Mouse (Mus musculus): ENCODE results near the gene Lmf1. TPM values are rescaled to one million over a fixed set of nuclear protein-coding genes. Genes with fewer than 3 reads are reported as not detected.

The Lmf1 gene
- total RNA-seq, 2 experiments from 2014 or later: 11.6 to 16.6 TPM

DNA sequence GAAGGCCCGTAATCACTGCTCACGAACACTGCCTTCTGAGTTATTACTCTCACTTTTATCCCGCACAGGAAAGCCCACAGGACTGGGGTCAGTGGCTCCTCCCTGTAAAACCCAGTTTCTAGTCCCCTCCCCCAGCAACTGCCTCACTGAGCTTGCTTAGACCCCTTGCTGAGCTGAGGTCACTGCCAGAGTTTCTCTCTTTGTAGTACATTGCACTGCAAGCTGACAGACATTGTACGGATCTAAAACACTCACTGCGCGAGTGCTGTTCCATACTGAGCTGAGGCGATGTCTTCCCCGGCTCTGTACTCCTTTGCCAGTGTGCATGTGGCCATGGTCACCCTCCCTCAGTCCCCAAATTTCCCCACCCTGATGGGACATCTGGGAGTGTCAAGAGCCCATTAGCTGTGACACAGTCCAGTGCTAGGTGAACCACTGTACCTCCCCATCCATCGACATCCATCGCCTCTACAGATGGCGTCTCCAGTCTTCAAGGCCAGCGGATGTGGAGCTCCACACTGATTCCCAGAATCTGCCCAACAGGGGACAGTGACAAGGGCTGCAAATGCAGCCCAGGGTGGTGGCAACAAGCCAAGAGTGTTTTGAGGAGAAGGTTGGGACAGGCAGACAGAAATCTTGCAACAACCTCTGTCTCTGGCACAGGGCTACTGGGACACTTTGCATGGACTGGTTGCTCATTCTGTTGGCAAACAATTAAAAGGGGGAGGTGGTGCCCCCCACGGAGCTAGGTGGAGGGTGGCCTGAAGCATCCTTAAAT is 64.8 kb downstream of the Lmf1 start:
- DNase-seq: no peak

DNA sequence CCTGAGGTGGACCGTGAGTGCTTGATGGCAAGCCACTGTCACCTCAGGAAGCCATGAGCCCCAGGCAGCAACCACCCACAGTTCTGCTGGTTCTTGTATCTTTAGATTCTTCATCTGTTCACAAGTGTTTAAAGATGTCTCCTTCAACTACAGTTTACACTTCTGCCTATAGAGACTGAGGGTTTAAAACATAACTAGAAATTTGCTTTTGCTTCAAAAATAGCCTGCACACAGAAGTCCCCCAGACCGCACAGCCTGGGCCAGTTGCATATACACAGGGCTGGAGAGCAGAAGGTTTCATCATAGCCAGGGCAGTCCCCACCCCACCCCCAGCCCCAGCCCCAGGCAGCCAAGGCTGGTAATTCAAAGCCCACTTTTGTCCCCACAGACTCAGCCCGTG is 65.9 kb downstream of the Lmf1 start:
- DNase-seq: no peak

DNA sequence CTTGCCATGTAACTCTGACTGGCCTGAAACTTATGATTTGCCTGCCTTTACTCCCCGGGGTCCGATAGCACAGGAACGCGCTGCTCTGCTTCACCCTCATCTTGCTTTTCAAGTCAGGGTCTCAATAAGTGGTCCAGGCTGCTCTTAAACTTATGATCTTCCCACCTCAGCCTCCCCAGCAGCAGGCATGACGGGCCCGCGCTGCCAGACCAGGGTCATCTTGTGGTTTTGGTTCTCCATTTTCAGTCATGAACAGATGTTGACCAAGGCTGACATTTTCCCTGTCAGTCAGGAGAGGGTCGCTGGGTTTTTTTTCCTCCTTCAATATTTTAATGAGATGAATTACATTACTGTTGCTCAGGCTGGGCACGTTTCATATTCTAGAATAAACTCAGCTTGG is 66.8 kb downstream of the Lmf1 start:
- no peak for DNase-seq

DNA sequence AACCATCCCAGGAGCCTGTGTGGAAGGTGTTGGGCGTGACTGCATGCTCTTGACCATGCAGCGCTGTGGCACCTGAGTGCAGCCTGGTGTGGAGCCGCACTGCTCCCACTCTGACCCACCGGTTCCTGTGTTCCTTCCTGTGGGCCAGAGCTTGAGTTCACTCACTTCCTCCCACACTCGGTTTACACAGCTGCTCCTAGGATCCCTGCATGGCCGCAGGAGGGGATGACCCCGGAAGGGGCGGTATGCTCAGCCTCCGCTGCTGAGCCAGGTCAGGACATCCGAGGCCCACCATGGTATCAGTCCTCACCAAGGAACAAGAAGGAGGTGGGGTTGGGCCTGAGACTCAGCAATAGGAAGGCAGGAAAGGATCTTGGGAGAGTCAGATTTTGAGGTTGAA is 69.0 kb downstream of the Lmf1 start:
- DNase-seq: no peak

DNA sequence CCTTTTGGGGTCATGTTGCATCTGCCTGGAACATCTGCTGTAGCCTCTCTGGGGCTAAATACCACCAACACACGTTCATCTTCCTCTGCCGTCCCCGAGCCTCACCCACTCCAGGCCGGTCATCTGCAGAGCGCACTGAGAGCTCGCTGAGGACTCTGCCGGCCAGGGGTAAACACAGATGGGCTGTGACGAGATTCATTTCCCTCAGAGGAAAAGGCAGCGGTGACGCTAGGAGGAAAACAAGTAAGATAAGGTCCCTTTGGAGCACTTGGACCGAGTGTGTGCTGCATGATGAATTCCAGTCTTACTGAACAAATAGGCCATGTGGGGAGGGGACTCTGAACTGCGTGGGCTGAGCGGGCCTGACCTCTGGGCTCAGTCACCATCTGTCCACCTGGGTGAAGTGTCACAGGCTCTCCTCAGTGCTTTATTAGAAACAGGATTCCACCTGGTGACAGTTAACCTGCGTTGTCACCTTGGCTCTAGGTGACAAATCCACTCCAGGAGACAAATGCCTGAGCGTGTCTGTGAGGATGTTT is 69.9 kb downstream of the Lmf1 start:
- DNase-seq: no peak

DNA sequence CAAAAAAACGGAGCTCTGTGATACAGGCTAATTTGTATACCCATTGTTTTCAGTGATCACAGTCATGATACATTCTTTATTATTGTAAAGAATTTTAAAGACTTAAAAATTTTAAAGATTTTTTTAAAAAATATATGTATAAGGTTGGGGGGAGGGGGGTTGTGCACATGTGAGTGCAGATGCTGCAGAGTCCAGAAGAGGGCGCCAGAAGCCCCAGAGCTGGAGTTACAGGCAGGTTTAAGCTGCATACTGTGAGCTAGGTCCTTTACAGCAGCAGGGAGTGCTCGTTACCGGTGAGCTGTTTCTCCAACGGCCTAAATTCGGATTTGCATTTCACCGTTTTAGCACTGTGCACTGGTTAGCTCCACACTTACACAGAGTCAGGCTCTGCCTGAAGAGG is 71.8 kb downstream of the Lmf1 start:
- no peak for DNase-seq

DNA sequence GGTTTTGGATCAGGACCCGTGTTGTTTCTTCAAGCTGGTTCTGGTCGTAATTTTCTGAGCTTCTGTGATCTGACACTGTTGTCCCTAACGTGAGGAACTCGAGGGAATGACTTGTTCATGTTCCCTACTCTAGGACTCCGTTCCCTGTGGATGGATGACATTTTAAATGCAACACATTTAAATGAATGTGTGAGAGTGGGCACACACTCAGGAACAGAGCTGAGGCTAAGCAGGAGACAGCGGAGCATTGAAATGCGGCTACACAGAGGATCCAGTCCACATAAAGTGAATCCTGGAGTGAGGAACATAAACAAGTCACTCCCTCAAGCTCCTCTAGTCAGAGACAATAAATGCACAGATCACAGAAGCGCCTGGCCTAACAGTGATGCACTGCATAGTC is 73.4 kb downstream of the Lmf1 start:
- no peak for DNase-seq

DNA sequence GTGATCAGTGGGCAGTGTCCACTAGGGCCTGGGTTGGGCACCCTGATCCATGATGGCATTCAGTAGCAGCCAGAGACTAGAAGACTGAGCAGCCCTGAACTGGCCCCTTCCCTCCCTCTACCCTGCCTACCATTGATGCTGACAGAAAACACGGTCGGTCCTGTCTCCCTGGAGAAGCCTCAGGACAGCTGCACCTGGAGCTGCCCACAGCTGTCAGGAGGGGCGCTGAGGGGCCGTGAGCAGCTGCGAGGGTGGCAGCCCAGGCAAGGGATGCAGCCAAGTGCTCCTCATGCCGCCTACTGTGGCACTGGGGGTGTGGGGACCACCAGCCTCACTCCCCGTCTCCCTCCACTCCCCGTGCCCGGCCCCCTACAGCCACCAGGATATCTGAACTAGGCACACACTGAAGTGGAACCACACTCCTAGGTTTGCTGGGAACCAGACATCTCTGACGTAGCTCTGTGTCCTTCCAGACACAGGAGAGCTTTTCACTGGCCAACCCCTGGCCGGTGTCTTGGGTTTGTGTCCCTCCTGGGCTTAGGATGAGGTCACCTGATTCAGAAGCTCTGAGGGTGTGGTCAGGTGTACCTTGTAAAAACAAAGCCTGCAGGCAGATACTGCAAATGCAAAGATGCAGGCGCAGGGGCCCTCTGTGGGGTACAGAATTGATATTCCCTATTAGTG is 77.4 kb downstream of the Lmf1 start:
- DNase-seq: no peak

DNA sequence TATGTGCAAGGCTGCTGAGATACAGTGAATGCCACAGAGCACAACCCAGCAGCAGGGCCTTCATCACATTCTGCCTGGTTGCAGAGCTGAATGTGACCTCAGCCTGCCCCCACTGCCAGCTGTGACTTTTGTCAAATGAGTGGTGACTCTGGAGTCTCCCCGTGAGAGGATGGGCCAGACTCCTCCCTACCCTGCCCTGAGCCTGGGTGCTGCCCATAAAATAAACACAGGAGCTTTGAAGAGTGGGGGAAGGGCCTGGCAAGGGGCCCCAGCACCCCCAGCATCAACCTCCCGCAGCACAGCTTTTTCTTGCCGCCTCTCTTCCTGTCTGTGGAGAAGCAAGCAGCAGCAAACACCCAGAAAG is 77.9 kb downstream of the Lmf1 start:
- DNase-seq: no peak

DNA sequence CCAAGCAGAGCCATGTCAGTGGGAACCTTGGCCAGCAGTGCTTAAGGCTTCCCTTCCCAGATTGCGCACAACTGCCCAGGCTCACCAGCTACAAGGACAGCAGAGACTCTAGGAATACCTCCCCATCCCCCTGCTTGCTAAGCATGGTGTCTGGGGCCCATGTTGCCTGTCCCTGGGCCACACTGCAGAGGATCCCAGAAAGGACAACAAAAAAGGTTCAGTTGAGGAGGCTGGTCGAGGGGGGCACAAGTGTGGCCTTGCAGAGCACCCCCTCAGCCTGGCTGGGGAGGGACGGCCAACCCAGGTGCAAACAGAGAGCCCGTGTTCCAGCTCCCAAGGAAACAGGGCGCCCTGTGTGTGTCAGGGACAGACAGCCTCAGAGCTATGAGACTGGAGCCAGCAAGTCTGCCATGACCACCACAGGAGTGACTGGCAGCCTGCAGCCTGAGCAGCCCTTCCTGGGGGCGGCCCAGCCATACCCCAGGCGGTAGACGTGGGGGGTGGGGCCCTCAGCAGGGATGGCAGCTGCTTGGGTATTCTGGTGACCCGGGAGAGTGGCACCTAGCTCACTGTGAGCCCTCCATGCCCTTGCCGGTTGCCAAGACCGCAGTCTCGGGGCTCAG is 84.4 kb downstream of the Lmf1 start:
- no peak for DNase-seq

DNA sequence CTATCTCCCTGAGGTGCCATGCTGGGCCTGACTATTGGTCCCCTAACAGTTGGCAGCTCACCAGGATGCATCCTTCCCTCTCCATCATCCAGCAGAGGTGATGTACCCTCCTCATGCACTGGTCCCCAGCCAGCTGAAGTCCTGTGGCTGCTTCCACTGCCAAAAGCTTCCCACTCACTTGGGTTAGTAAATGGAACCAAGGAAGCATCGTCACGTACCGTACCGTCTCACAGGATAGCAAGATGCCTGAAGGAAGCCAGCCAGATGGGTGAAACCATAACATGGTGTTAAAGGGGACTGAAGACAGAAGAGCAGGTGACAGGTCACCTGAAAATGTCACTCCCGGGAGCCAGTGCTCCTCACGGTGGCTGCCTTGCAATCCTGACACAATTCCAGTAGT is 86.6 kb downstream of the Lmf1 start:
- DNase-seq: no peak

DNA sequence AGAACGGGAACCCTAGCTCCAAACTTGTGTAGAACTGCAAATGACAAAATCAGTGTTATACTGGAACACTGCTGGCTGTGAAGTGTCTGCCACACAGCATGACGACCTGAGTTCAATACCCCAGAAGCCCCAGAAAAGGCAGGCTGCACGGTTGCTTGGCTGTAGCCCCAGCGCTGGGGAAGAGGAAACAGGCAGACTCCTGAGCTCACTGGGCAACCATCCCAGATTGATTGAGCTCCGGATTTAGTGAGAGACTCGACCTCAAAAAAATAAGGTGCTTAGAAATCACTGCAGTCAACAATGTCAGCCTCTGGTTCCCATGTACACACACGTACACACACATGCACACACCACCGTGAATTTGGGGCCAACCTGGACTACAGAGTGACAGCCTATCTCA is 87.0 kb downstream of the Lmf1 start:
- no peak for DNase-seq

DNA sequence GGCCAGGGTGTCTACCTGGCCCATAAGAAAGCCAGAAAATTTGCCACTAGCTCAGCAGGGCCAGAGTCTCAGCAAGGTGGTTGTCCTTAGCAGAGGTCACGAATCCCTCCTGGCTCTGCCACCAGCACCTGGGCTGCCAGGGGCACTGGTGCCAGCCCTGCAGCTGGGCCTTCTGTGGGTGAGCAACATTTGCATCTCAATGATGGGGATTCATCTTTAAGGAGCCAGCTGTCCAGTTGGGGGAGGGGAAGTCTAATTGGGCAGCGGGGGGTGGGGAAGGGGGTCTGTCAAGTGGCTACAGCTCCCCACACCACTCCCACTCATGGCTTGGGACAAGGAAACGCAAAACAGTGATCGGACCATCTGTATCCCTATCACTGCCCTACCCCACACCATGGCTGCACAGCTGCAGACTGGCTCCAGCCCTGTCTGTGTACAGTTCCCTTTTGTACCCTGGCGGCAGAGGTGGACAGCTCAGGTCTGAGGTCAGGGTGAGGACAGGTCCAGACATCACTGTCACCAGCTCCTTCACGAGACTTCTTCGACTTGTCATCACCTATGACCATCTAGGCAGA is 89.7 kb downstream of the Lmf1 start:
- no peak for DNase-seq

DNA sequence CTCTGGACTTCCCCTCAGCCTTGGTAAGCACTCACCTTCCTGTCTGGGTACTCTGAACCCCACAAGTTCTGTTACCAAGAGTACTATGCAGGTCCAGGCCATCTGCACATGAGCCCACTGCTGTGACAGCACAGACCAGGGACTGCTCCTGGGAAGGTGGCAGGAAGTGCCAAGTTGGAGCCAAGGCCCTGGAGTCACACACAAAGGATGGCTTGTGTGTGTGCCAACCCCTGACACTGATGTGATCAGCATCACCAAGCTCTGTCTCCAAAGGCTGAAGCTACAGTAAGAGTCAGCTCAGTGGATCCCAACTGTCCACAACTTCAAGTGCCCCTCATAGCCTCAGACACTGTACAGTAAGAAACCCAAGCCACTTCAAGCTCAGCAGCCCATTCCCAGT is 94.1 kb downstream of the Lmf1 start:
- DNase-seq: no peak

DNA sequence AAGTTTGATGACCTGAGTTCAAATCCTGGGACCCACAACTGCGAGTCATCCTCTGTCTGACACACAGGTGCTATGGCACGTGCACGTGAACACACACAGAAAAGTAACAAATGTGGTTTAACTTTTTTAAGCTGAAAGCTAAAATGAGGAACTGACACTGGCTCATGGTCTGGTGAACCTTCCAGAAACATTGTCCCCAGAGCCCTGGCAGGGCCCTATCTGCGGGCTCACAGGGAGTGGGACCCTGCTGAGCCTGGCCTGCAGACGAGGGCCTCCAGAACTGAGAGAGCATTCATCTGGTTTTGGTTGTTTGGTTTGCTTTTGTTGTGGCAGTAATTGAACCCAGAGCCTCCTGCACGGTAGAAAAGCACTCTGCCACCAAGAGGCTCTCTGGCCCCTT is 99.1 kb downstream of the Lmf1 start:
- no peak for DNase-seq

DNA sequence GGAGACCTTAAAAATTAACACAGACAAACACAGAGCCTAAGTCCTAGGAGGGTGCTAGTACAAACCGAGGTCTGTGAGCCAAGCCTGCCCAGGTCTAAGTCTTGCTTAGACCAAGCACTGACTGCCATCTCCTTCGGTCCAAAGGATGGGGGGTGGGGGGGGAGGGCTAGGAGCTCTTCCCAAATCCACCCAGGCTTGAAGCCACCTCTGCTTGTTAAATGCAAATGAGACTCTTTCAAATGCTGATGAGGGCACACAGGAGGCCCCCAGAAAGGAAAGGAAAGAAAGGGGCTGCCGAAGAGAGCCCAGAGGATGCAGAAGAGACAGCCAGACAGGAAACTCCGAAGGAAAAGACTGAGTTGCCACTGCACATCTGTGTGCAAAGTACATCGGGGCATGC is 100.9 kb downstream of the Lmf1 start:
- DNase-seq: no peak

DNA sequence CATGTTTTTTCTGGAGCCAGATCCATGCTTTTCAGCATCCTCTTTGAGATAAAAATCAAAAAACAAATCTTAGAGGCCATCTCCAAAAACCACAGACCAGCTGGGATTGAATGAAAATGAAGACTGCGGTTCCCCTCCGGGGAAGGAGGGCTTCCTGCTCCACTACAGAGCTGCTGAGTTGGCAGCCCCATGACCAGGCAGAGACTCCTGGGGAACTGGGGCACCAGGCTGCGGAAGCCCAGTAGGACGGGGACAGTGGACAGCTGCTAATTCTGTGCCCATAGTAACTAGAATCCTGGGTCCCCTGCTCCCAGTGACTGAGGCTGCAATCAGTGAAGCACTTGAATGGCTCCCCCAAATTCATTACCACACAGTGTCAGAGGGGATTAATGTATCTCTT is 102.8 kb downstream of the Lmf1 start:
- DNase-seq: no peak

DNA sequence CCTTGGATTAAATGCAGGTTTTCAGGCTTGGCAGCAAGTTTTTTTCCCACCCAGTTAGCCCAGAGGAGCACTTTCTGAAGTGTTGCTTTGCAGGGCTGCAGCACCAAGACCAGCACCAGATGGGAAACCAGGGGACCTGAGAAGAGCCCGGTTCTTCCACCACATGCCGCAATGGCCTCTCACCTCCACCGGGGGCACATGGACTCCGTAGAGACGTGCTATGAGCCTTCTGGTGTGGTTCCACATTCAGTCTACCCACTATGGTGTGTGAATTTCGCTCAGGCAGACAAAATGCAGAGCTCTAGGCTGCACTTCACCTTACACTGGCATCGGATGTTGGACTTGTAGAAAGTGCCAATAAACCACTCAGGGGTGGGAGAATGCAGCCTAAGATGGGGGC is 107.4 kb downstream of the Lmf1 start:
- DNase-seq: no peak

DNA sequence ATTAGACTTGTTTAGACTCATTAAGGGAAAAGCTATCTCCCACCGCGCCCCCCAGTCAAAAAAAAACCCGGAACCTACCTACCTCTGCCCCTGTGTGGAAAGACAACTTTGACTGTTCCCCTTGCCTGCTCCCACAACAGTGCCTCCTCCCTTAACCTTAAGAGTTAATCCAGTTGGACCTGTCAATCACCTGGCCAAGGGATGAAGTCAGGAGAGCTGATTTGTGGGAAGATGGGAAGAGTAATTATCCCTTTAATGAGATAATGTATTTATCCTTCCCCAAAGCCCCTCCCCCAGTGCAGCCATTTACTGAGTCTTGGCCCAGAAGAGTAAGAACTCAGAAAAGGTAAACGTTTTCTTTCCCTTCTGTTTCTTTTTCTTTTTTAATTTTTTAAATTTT is 110.0 kb downstream of the Lmf1 start:
- no peak for DNase-seq

DNA sequence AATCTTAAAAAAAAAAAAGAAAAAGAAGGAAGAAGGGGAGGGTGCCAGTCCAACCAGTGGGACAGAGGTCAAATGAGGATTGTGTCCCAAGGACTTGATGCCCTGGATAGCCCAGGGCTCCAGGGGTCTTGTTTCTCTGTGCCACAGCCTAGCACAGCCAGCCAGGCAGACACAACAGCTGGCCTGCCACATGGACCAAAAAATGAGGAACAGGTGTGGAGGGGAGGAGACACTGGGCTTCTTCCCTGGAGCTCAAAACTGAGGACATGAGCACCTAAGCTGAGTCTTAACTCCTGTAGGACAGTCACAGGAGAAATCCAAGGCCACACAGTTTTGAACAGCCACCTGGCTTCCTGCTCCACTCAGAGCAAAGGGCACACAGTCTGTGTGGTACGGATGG is 117.4 kb downstream of the Lmf1 start:
- no peak for DNase-seq

DNA sequence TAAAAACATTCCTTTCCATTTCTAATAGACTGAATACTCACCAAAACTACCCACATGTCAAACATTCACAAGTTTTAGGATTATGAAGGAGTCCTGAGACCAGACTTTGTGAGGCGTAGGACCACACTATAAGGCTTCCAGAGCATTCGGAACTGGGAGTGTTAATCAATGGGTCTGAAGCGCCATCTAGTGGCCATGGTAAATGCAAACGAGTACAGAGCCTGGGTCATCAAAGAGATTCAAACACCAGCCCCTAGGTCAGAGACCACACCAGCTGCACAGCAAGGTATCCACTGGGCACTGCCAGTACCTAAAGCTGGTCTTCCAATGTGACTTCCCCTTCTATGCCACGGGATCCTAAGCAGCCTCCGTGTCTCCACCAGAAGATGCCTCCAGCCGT is 119.6 kb downstream of the Lmf1 start:
- peak; percentile 34 for DNase-seq

DNA sequence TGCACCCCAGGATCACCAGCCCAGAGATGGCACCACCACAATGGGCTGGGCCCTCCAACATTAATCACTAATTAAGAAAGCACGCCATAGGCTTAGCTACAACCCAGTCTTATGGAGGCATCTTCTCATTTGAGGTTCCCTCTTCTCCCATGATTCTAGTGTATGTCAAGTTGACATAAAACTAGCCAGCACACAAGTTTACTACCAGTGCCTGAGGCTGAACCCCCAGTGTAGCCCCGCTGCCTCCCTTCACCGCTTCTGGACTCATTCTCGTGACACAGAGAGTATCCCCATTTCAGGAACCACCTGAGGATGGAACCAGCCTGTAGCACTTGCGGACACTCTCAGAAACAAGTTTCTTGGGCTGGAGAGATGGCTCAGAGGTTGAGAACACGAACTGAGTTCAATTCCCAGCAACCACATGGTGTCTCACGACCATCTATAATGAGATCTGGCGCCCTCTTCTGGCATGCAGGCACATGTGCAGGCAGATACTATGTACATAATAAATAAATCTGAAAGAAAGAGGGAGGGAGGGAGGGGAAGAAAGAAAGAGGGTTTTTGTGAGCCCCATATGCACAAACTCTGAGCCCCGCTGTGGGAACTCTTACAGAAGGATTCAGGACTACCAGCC is 122.1 kb downstream of the Lmf1 start:
- DNase-seq: no peak

DNA sequence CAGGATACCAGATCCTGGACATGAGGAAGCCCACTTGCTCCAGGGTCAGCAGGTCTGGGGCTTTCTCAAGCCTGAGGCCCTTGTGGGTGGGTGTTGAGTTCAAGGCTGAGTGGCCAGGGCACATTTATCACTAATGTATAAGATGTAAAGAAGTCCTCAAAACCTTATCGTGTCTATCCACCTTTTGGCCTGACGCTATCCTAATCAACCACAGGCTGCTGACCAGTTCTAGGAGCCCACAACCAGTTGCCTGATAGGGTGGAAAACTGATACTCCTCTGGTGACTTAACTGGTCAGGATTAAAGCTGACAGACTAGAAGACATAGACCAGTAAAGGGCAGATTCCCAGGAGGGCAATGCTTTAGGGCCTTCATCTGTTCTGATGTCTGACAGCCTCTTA is 131.1 kb downstream of the Lmf1 start:
- no peak for DNase-seq
